Mouse (Mus musculus): ENCODE measurements around the gene Ndufa10.

DNA sequence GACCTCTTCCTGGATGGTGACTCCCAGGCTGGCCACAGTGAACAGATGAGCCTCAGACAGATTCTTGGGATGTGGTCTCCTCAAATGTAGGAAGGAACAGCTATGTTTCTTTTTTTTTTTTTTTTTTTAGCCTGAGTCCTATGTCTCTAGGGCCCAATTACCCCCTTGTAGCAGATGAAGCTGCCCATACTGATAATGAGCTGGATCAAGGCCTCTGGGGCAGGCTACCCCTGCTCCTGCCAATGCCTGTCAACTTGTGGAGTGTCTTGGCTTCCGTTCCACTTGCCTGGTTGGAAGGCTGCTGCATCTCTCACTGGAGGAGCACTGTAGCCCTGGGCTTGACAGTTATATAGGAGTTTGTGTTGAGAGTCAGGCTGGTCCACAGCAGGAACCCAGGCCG is 22.3 kb upstream of the Ndufa10 start, which contains the start of gene Olfr1415:
- TF ChIP-seq CTCF (IDR thresholded peaks at IDR 0.05; ENCODE audit: borderline replicate concordance, control insufficient read depth, extremely low read depth, insufficient read depth, low read length, poor library complexity) (no peak), POLR2A (IDR thresholded peaks at IDR 0.05; ENCODE audit: control insufficient read depth, extremely low read depth, insufficient read depth, low read length, poor library complexity) (no peak)

Measured in thymus, adult 2 months (tissue).